Mouse (Mus musculus) liver, embryonic 14.5 days (tissue): ENCODE measurements around the gene Slc29a1.

Source experiments
- CTCF ChIP-seq: IDR thresholded peaks from 2 replicates; pipeline ENCODE4 v1.5.1; 2016; ENCODE audit warnings: antibody characterized with exemption, low read depth, control low read depth
- EP300 ChIP-seq: IDR thresholded peaks from 2 replicates; pipeline ENCODE4 v1.6.1; 2016; ENCODE audit warnings: antibody characterized with exemption, low read depth

- TF ChIP-seq CTCF: no peak
- TF ChIP-seq EP300: no peak
These were observed 7.8 kb upstream of the Slc29a1 start for GRCm38 (mm10) chr17:45606992-45607879.
